Mouse (Mus musculus): ENCODE results near the gene Dab2ip. TPM values are rescaled to one million over a fixed set of nuclear protein-coding genes. Genes with fewer than 3 reads are reported as not detected.

Dab2ip gene
- polyA plus RNA-seq (2012; ENCODE audit: insufficient read depth, insufficient read length, missing spikeins): 0.25 and 0.40 TPM in 2 replicates

- Histone ChIP-seq H3K27ac (ENCODE audit: insufficient read depth, low read depth, low read length) (no peak within 1 kb of the TSS), H3K4me1 (ENCODE audit: control insufficient read depth, insufficient read depth, low read length) (no peaks in the 10 kb centered on the region), H3K4me3 (ENCODE audit: insufficient read depth, low read length) (no peak within 1 kb of the TSS)
- no peak for TF ChIP-seq CTCF (IDR thresholded peaks at IDR 0.05; ENCODE audit: low read depth, low read length)
- no peak for TF ChIP-seq POLR2A (IDR thresholded peaks at IDR 0.05; ENCODE audit: borderline replicate concordance, low read depth, low read length)
These were observed at the start of gene Dab2ip for GRCm38 (mm10) chr2:35557911-35558825. TSS of gene Dab2ip (plus strand) at chr2:35558266.

GRCm38 (mm10) chr2:35508597-35509342 lies 49.3 kb upstream of the Dab2ip start:
- TF ChIP-seq CTCF (IDR thresholded peaks at IDR 0.05; ENCODE audit: low read depth, low read length): no peak
- TF ChIP-seq POLR2A (IDR thresholded peaks at IDR 0.05; ENCODE audit: borderline replicate concordance, low read depth, low read length): no peak
- Histone ChIP-seq H3K4me1 (ENCODE audit: control insufficient read depth, insufficient read depth, low read length) (peaks cover 41% of the 10 kb centered on the region), H3K4me3 (ENCODE audit: insufficient read depth, low read length) (no peak overlapping the region), H3K27ac (ENCODE audit: insufficient read depth, low read depth, low read length) (peak overlapping the region; percentile 14; the same call in 1 of the 2 replicates)

- Histone ChIP-seq H3K4me3 (ENCODE audit: insufficient read depth, low read length) (no peak overlapping the region), H3K27ac (ENCODE audit: insufficient read depth, low read depth, low read length) (no peak overlapping the region), H3K4me1 (ENCODE audit: control insufficient read depth, insufficient read depth, low read length) (peaks cover 37% of the 10 kb centered on the region)
- no peak for TF ChIP-seq POLR2A (IDR thresholded peaks at IDR 0.05; ENCODE audit: borderline replicate concordance, low read depth, low read length)
- no peak for TF ChIP-seq CTCF (IDR thresholded peaks at IDR 0.05; ENCODE audit: low read depth, low read length)
These were observed 48.8 kb upstream of the Dab2ip start for GRCm38 (mm10) chr2:35509343-35509667.

- no peak overlapping the region for H3K4me3 ChIP-seq (ENCODE audit: insufficient read depth, low read length)
- TF ChIP-seq POLR2A (IDR thresholded peaks at IDR 0.05; ENCODE audit: borderline replicate concordance, low read depth, low read length) (no peak), CTCF (IDR thresholded peaks at IDR 0.05; ENCODE audit: low read depth, low read length) (no peak)
- no peak overlapping the region for H3K27ac ChIP-seq (ENCODE audit: insufficient read depth, low read depth, low read length)
- H3K4me1 ChIP-seq (ENCODE audit: control insufficient read depth, insufficient read depth, low read length): peaks cover 35% of the 10 kb centered on the region
These were observed 48.2 kb upstream of the Dab2ip start for GRCm38 (mm10) chr2:35509888-35510287.

- TF ChIP-seq POLR2A (IDR thresholded peaks at IDR 0.05; ENCODE audit: borderline replicate concordance, low read depth, low read length) (no peak), CTCF (IDR thresholded peaks at IDR 0.05; ENCODE audit: low read depth, low read length) (no peak)
- Histone ChIP-seq H3K4me3 (ENCODE audit: insufficient read depth, low read length) (no peak overlapping the region), H3K4me1 (ENCODE audit: control insufficient read depth, insufficient read depth, low read length) (peaks cover 26% of the 10 kb centered on the region), H3K27ac (ENCODE audit: insufficient read depth, low read depth, low read length) (no peak overlapping the region)
These were observed 47.1 kb upstream of the Dab2ip start for GRCm38 (mm10) chr2:35510920-35511319.

GRCm38 (mm10) chr2:35512226-35512625 lies 45.8 kb upstream of the Dab2ip start:
- Histone ChIP-seq H3K4me1 (ENCODE audit: control insufficient read depth, insufficient read depth, low read length) (peaks cover 22% of the 10 kb centered on the region), H3K27ac (ENCODE audit: insufficient read depth, low read depth, low read length) (no peak overlapping the region)
- TF ChIP-seq POLR2A (IDR thresholded peaks at IDR 0.05; ENCODE audit: borderline replicate concordance, low read depth, low read length) (no peak), CTCF (IDR thresholded peaks at IDR 0.05; ENCODE audit: low read depth, low read length) (no peak)

GRCm38 (mm10) chr2:35514051-35514892 lies 43.8 kb upstream of the Dab2ip start:
- Histone ChIP-seq H3K4me1 (ENCODE audit: control insufficient read depth, insufficient read depth, low read length) (peaks cover 5% of the 10 kb centered on the region; the same call in 1 of the 2 replicates), H3K27ac (ENCODE audit: insufficient read depth, low read depth, low read length) (no peak overlapping the region), H3K4me3 (ENCODE audit: insufficient read depth, low read length) (no peak overlapping the region)
- TF ChIP-seq CTCF (IDR thresholded peaks at IDR 0.05; ENCODE audit: low read depth, low read length) (no peak), POLR2A (IDR thresholded peaks at IDR 0.05; ENCODE audit: borderline replicate concordance, low read depth, low read length) (no peak)

More at GRCm38 (mm10) chr2:35512226-35512625, 45.8 kb upstream of the Dab2ip start:
- no peak overlapping the region for H3K4me3 ChIP-seq (ENCODE audit: insufficient read depth, low read length)

DNA sequence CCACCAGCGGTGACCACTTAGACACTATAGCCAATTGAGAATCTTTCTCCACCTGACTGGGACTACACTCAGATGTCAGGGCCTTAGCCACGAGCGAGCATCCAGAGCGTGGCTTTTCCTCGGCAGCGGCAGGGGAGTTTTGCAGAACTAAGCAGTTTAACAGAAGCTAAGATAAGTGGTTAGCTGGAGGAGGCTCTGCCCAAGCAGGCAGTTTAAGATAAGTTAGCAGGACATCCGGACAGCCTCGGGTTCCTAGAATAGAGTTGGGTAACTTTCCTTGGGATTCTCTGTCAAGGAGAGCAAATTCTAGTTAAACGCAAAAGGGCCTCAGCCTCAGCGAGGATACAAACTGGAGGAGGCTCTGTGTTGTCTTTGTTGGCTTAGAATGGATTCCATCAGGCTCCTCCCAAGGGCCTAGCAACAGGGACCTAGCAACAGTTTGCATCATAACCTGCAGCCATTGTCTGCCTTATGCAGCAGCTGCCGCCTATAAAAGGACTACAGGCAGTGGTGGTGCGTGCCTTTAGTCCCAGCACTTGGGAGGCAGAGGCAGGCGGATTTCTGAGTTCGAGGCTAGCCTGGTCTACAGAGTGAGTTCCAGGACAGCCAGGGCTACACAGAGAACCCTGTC lies 31.3 kb upstream of the Dab2ip start:
- H3K4me1 ChIP-seq (ENCODE audit: control insufficient read depth, insufficient read depth, low read length): peaks cover 5% of the 10 kb centered on the region; the same call in 1 of the 2 replicates
- H3K4me3 ChIP-seq (ENCODE audit: insufficient read depth, low read length): no peak overlapping the region
- H3K27ac ChIP-seq (ENCODE audit: insufficient read depth, low read depth, low read length): no peak overlapping the region
- TF ChIP-seq CTCF (IDR thresholded peaks at IDR 0.05; ENCODE audit: low read depth, low read length) (no peak), POLR2A (IDR thresholded peaks at IDR 0.05; ENCODE audit: borderline replicate concordance, low read depth, low read length) (no peak)

DNA sequence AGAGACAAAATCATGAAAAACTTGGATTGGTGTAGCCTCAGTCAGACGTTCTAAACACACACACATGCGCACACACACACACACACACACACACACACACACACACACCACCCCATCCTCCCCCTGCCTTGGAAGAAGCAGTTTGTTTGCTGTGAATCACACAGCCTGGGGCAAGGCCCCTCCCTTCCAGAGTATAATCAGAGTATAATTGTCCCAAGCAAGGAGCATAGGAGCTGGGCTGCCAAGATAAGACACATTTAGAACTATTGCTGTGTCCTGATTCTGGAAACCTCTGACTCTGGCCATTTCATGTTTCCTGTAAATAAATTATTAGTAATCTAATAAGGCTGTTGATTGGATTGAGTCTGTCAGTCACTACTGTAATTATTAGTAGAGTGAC lies 29.0 kb upstream of the Dab2ip start:
- Histone ChIP-seq H3K4me3 (ENCODE audit: insufficient read depth, low read length) (no peak overlapping the region), H3K27ac (ENCODE audit: insufficient read depth, low read depth, low read length) (no peak overlapping the region), H3K4me1 (ENCODE audit: control insufficient read depth, insufficient read depth, low read length) (peaks cover 5% of the 10 kb centered on the region; the same call in 1 of the 2 replicates)
- TF ChIP-seq POLR2A (IDR thresholded peaks at IDR 0.05; ENCODE audit: borderline replicate concordance, low read depth, low read length) (no peak), CTCF (IDR thresholded peaks at IDR 0.05; ENCODE audit: low read depth, low read length) (no peak)
